In the genomic region with DNA sequence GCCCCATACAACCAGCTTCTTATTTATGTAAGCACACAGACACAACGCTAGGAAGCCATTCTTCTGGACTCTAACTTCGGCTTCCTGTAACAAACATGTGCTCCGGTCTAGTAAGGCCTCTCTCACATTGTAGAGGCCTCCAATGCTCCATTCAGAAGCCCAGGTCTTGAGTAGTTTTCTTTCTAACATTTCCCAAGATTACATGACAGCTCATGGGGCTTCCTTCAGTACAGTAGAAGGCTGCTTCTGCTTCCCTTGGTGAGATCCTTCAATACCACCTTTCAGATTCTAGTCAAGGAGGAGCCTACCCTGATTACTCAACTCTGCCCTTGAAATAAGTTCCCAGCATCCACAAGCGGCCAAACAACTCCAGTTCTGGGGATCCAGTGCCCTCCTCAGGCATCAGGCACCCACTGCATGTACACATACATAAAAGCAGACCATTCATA, we compare ENCODE assay signal across 8 mouse cellular contexts. TPM values are rescaled to one million over a fixed set of nuclear protein-coding genes. Genes with fewer than 3 reads are reported as not detected.
A peak's percentile ranks its signal among the peaks of the same experiment; 100 is the strongest.
DNase-seq lines count a peak whose midpoint lies in the region; ATAC-seq lines count a peak whose summit lies in the region.

No protein-coding gene starts in this region.

- no peaks in the 10 kb centered on the region for H3K9me3 ChIP-seq in erythroblast, embryonic 14.5 days (ENCODE audit: control insufficient read depth, low read length)
- no peaks in the 10 kb centered on the region for H3K9me3 ChIP-seq in forebrain, embryonic 11.5 days (ENCODE audit: control insufficient read depth, low read length)
- no peaks in the 10 kb centered on the region for H3K9me3 ChIP-seq in liver, embryonic 13.5 days (replicated peaks)

- no peaks in the 10 kb centered on the region for H3K27me3 ChIP-seq in erythroblast, embryonic 14.5 days (ENCODE audit: control insufficient read depth)
- H3K27me3 ChIP-seq in forebrain, embryonic 11.5 days (ENCODE audit: control insufficient read depth, insufficient read depth, low read length), result no peaks in the 10 kb centered on the region
- H3K27me3 ChIP-seq in liver, embryonic 13.5 days, result no peaks in the 10 kb centered on the region

- peak overlapping the region; percentile 71 for H3K4me2 ChIP-seq in forebrain, embryonic 11.5 days (ENCODE audit: low read depth, low read length, severe bottlenecking)
- peak overlapping the region; percentile 90 for H3K4me2 ChIP-seq in liver, embryonic 13.5 days

- DNase-seq in A20 (ENCODE audit: low read depth, low spot score), result peak; percentile 76
- no peak for DNase-seq in forebrain, embryonic 11.5 days (ENCODE audit: low spot score)
- DNase-seq in liver, embryonic 13.5 days, result no peak
- DNase-seq in right cerebral cortex, postnatal 36 days (ENCODE audit: low spot score in 2 of 2), result no peak
- DNase-seq in spleen, postnatal 4 days (ENCODE audit: low spot score in 2 of 2), result no peak
- no peak for DNase-seq in ovary, postnatal 14 days (ENCODE audit: low spot score)

- H3K36me3 ChIP-seq in erythroblast, embryonic 14.5 days (ENCODE audit: control insufficient read depth), result peaks cover 71% of the 10 kb centered on the region
- no peaks in the 10 kb centered on the region for H3K36me3 ChIP-seq in forebrain, embryonic 11.5 days (ENCODE audit: control insufficient read depth, insufficient read depth, low read length)
- H3K36me3 ChIP-seq in liver, embryonic 13.5 days, result peaks cover 27% of the 10 kb centered on the region

- H3K4me3 ChIP-seq in erythroblast, embryonic 14.5 days (replicated peaks), result peak overlapping the region; percentile 88
- H3K4me3 ChIP-seq in forebrain, embryonic 11.5 days (ENCODE audit: low read depth, low read length), result peak overlapping the region; percentile 95
- H3K4me3 ChIP-seq in liver, embryonic 13.5 days (replicated peaks), result peak overlapping the region; percentile 86

- H3K9ac ChIP-seq in forebrain, embryonic 11.5 days (ENCODE audit: low read length), result peak overlapping the region; percentile 98
- H3K9ac ChIP-seq in liver, embryonic 13.5 days, result peak overlapping the region; percentile 97

- peak overlapping the region; percentile 76 for H3K27ac ChIP-seq in forebrain, embryonic 11.5 days (ENCODE audit: low read depth, low read length)
- peak overlapping the region; percentile 93 for H3K27ac ChIP-seq in liver, embryonic 13.5 days

- 37% methylated on average over 4 of the region's 4 CpGs for WGBS in forebrain, embryonic 11.5 days
- WGBS in liver, embryonic 13.5 days (ENCODE audit: insufficient replicate concordance), result 34% methylated on average over 4 of the region's 4 CpGs

- H3K4me1 ChIP-seq in erythroblast, embryonic 14.5 days (ENCODE audit: control insufficient read depth), result peaks cover 85% of the 10 kb centered on the region
- H3K4me1 ChIP-seq in forebrain, embryonic 11.5 days (replicated peaks; ENCODE audit: control insufficient read depth, insufficient read depth, low read length), result peaks cover 13% of the 10 kb centered on the region
- peaks cover 91% of the 10 kb centered on the region for H3K4me1 ChIP-seq in liver, embryonic 13.5 days (replicated peaks)

- no peak for ATAC-seq in erythroblast, adult 5-6 weeks (replicated peaks; ENCODE audit: low FRiP score, poor library complexity, severe bottlenecking)
- no peak for ATAC-seq in forebrain, embryonic 11.5 days (replicated peaks; ENCODE audit: low FRiP score)
- ATAC-seq in liver, embryonic 13.5 days (ENCODE audit: low read depth), result no peak

RNA-seq across cellular contexts. Expression of a gene that starts 7.1 kb away (rescaled TPM):
- polyA plus RNA-seq in erythroblast, embryonic 14.5 days (2012), result 1.1 and 1.6 TPM in 2 replicates
- 25.2 and 25.3 TPM in 2 replicates for total RNA-seq in erythroblast, adult 5-6 weeks (2015; ENCODE audit: low replicate concordance)
- total RNA-seq in erythroblast, adult 5-6 weeks (2017; ENCODE audit: low replicate concordance), result 45.2 and 57.2 TPM in 2 replicates
- 39.8 and 44.1 TPM in 2 replicates for polyA plus RNA-seq in forebrain, embryonic 11.5 days (2014; fragmentation: Nextera tagmentation; extraction: Ambion mirVana)
- 10.1 and 12.7 TPM in 2 replicates for polyA plus RNA-seq in liver, embryonic 13.5 days (2015; fragmentation: Nextera tagmentation; extraction: Ambion mirVana)

RNA-seq across cellular contexts. Expression of a gene that starts 7.2 kb away (rescaled TPM):
- polyA plus RNA-seq in erythroblast, embryonic 14.5 days (2012), result 4.3 and 5.4 TPM in 2 replicates
- 49.8 and 77.7 TPM in 2 replicates for total RNA-seq in erythroblast, adult 5-6 weeks (2015; ENCODE audit: low replicate concordance)
- total RNA-seq in erythroblast, adult 5-6 weeks (2017; ENCODE audit: low replicate concordance), result 113 and 114 TPM in 2 replicates
- polyA plus RNA-seq in forebrain, embryonic 11.5 days (2014; fragmentation: Nextera tagmentation; extraction: Ambion mirVana), result 58.1 and 64.5 TPM in 2 replicates
- 116 and 126 TPM in 2 replicates for polyA plus RNA-seq in liver, embryonic 13.5 days (2015; fragmentation: Nextera tagmentation; extraction: Ambion mirVana)

RNA-seq across cellular contexts. Expression of a gene that starts 22.3 kb away (rescaled TPM):
- polyA plus RNA-seq in erythroblast, embryonic 14.5 days (2012), result 0.13 and 0.18 TPM in 2 replicates
- 10.6 and 16.1 TPM in 2 replicates for total RNA-seq in erythroblast, adult 5-6 weeks (2015; ENCODE audit: low replicate concordance)
- 1.5 and 3.1 TPM in 2 replicates for total RNA-seq in erythroblast, adult 5-6 weeks (2017; ENCODE audit: low replicate concordance)
- 0.11 and 0.57 TPM in 2 replicates for polyA plus RNA-seq in forebrain, embryonic 11.5 days (2014; fragmentation: Nextera tagmentation; extraction: Ambion mirVana)
- polyA plus RNA-seq in liver, embryonic 13.5 days (2015; fragmentation: Nextera tagmentation; extraction: Ambion mirVana), result 4.8 and 5.5 TPM in 2 replicates
